Mouse (Mus musculus): ENCODE data around the gene Gpr87. TPM values are rescaled to one million over a fixed set of nuclear protein-coding genes. Genes with fewer than 3 reads are reported as not detected.

The Gpr87 gene
- polyA plus RNA-seq, 1 experiment from 2014 or later = not detected

- Histone ChIP-seq H3K4me3 (ENCODE audit: low read depth, low read length) (no peak overlapping the region), H3K9me3 (replicated peaks; ENCODE audit: control insufficient read depth, low read length) (no peaks in the 10 kb centered on the region), H3K27me3 (replicated peaks; ENCODE audit: control insufficient read depth, insufficient read depth, low read length) (no peaks in the 10 kb centered on the region), H3K27ac (ENCODE audit: low read depth, low read length) (no peak overlapping the region), H3K4me1 (ENCODE audit: control insufficient read depth, insufficient read depth, low read length) (no peaks in the 10 kb centered on the region), H3K4me2 (ENCODE audit: low read length) (no peak overlapping the region), H3K9ac (ENCODE audit: low read length) (no peak overlapping the region), H3K36me3 (ENCODE audit: control insufficient read depth, insufficient read depth, low read length) (no peaks in the 10 kb centered on the region)
- DNase-seq (ENCODE audit: low spot score) (peak; percentile 67), ATAC-seq (peak; percentile 79)
- 46% methylated on average over 5 of the region's 5 CpGs for WGBS
Measured at GRCm38 (mm10) chr3:59175234-59175633, 19.7 kb downstream of the Gpr87 start.

- H3K36me3 ChIP-seq (ENCODE audit: control insufficient read depth, insufficient read depth, low read length) = no peaks in the 10 kb centered on the region
- no peaks in the 10 kb centered on the region for H3K9me3 ChIP-seq (replicated peaks; ENCODE audit: control insufficient read depth, low read length)
- H3K4me3 ChIP-seq (ENCODE audit: low read depth, low read length) = no peak overlapping the region
- no peaks in the 10 kb centered on the region for H3K27me3 ChIP-seq (replicated peaks; ENCODE audit: control insufficient read depth, insufficient read depth, low read length)
- DNase-seq (ENCODE audit: low spot score) (no peak), ATAC-seq (no peak)
- H3K27ac ChIP-seq (ENCODE audit: low read depth, low read length) = no peak overlapping the region
- no peak overlapping the region for H3K4me2 ChIP-seq (ENCODE audit: low read length)
- 88% methylated on average over 6 of the region's 6 CpGs for WGBS
- H3K9ac ChIP-seq (ENCODE audit: low read length) = no peak overlapping the region
- no peaks in the 10 kb centered on the region for H3K4me1 ChIP-seq (ENCODE audit: control insufficient read depth, insufficient read depth, low read length)
Measured at GRCm38 (mm10) chr3:59174426-59175154, 20.3 kb downstream of the Gpr87 start.

- H3K4me3 ChIP-seq (ENCODE audit: low read depth, low read length) = no peak overlapping the region
- H3K9ac ChIP-seq (ENCODE audit: low read length) = no peak overlapping the region
- DNase-seq (ENCODE audit: low spot score) = no peak
- WGBS = 67% methylated on average over 2 of the region's 2 CpGs
- ATAC-seq = no peak
- H3K27me3 ChIP-seq (replicated peaks; ENCODE audit: control insufficient read depth, insufficient read depth, low read length) = no peaks in the 10 kb centered on the region
- H3K4me2 ChIP-seq (ENCODE audit: low read length) = no peak overlapping the region
- H3K27ac ChIP-seq (ENCODE audit: low read depth, low read length) = no peak overlapping the region
- H3K36me3 ChIP-seq (ENCODE audit: control insufficient read depth, insufficient read depth, low read length) = no peaks in the 10 kb centered on the region
- no peaks in the 10 kb centered on the region for H3K9me3 ChIP-seq (replicated peaks; ENCODE audit: control insufficient read depth, low read length)
- no peaks in the 10 kb centered on the region for H3K4me1 ChIP-seq (ENCODE audit: control insufficient read depth, insufficient read depth, low read length)
Measured at GRCm38 (mm10) chr3:59169921-59170627, 24.8 kb downstream of the Gpr87 start.

GRCm38 (mm10) chr3:59169215-59169614 is 25.7 kb downstream of the Gpr87 start:
- no peak for ATAC-seq
- 82% methylated on average over 4 of the region's 4 CpGs for WGBS

GRCm38 (mm10) chr3:59168476-59168875 is 26.4 kb downstream of the Gpr87 start:
- no peak overlapping the region for H3K4me2 ChIP-seq (ENCODE audit: low read length)
- H3K27ac ChIP-seq (ENCODE audit: low read depth, low read length) = no peak overlapping the region
- H3K36me3 ChIP-seq (ENCODE audit: control insufficient read depth, insufficient read depth, low read length) = no peaks in the 10 kb centered on the region
- DNase-seq (ENCODE audit: low spot score) = no peak
- no peaks in the 10 kb centered on the region for H3K27me3 ChIP-seq (replicated peaks; ENCODE audit: control insufficient read depth, insufficient read depth, low read length)
- ATAC-seq = no peak
- no peak overlapping the region for H3K4me3 ChIP-seq (ENCODE audit: low read depth, low read length)
- no peaks in the 10 kb centered on the region for H3K4me1 ChIP-seq (ENCODE audit: control insufficient read depth, insufficient read depth, low read length)
- no peak overlapping the region for H3K9ac ChIP-seq (ENCODE audit: low read length)
- WGBS = 89% methylated on average over 6 of the region's 6 CpGs
- no peaks in the 10 kb centered on the region for H3K9me3 ChIP-seq (replicated peaks; ENCODE audit: control insufficient read depth, low read length)

More at GRCm38 (mm10) chr3:59169215-59169614, 25.7 kb downstream of the Gpr87 start:
- H3K9me3 ChIP-seq (replicated peaks; ENCODE audit: control insufficient read depth, low read length) = no peaks in the 10 kb centered on the region
- no peaks in the 10 kb centered on the region for H3K4me1 ChIP-seq (ENCODE audit: control insufficient read depth, insufficient read depth, low read length)
- no peaks in the 10 kb centered on the region for H3K36me3 ChIP-seq (ENCODE audit: control insufficient read depth, insufficient read depth, low read length)
- H3K27ac ChIP-seq (ENCODE audit: low read depth, low read length) = no peak overlapping the region
- H3K4me2 ChIP-seq (ENCODE audit: low read length) = no peak overlapping the region
- H3K27me3 ChIP-seq (replicated peaks; ENCODE audit: control insufficient read depth, insufficient read depth, low read length) = no peaks in the 10 kb centered on the region
- no peak for DNase-seq (ENCODE audit: low spot score)
- no peak overlapping the region for H3K9ac ChIP-seq (ENCODE audit: low read length)
- no peak overlapping the region for H3K4me3 ChIP-seq (ENCODE audit: low read depth, low read length)

GRCm38 (mm10) chr3:59167417-59168054 is 27.4 kb downstream of the Gpr87 start:
- no peak for DNase-seq (ENCODE audit: low spot score)
- no peaks in the 10 kb centered on the region for H3K4me1 ChIP-seq (ENCODE audit: control insufficient read depth, insufficient read depth, low read length)
- H3K27me3 ChIP-seq (replicated peaks; ENCODE audit: control insufficient read depth, insufficient read depth, low read length) = no peaks in the 10 kb centered on the region
- 86% methylated on average over 2 of the region's 2 CpGs for WGBS
- ATAC-seq = no peak
- H3K4me2 ChIP-seq (ENCODE audit: low read length) = no peak overlapping the region
- no peaks in the 10 kb centered on the region for H3K9me3 ChIP-seq (replicated peaks; ENCODE audit: control insufficient read depth, low read length)
- no peak overlapping the region for H3K4me3 ChIP-seq (ENCODE audit: low read depth, low read length)
- no peak overlapping the region for H3K27ac ChIP-seq (ENCODE audit: low read depth, low read length)
- no peak overlapping the region for H3K9ac ChIP-seq (ENCODE audit: low read length)
- H3K36me3 ChIP-seq (ENCODE audit: control insufficient read depth, insufficient read depth, low read length) = no peaks in the 10 kb centered on the region

- Histone ChIP-seq H3K4me1 (ENCODE audit: control insufficient read depth, insufficient read depth, low read length) (no peaks in the 10 kb centered on the region), H3K9me3 (replicated peaks; ENCODE audit: control insufficient read depth, low read length) (no peaks in the 10 kb centered on the region), H3K4me3 (ENCODE audit: low read depth, low read length) (no peak overlapping the region), H3K36me3 (ENCODE audit: control insufficient read depth, insufficient read depth, low read length) (no peaks in the 10 kb centered on the region), H3K9ac (ENCODE audit: low read length) (no peak overlapping the region), H3K27me3 (replicated peaks; ENCODE audit: control insufficient read depth, insufficient read depth, low read length) (no peaks in the 10 kb centered on the region), H3K4me2 (ENCODE audit: low read length) (no peak overlapping the region), H3K27ac (ENCODE audit: low read depth, low read length) (no peak overlapping the region)
- DNase-seq (ENCODE audit: low spot score) (no peak), ATAC-seq (no peak)
- 91% methylated on average over 1 of the region's 1 CpGs for WGBS
Measured at GRCm38 (mm10) chr3:59160465-59160864, 34.4 kb downstream of the Gpr87 start.

GRCm38 (mm10) chr3:59157048-59157447 is 37.9 kb downstream of the Gpr87 start:
- WGBS = 95% methylated on average over 5 of the region's 5 CpGs
- no peak for ATAC-seq

GRCm38 (mm10) chr3:59155404-59155803 is 39.5 kb downstream of the Gpr87 start:
- no peaks in the 10 kb centered on the region for H3K4me1 ChIP-seq (ENCODE audit: control insufficient read depth, insufficient read depth, low read length)
- no peaks in the 10 kb centered on the region for H3K27me3 ChIP-seq (replicated peaks; ENCODE audit: control insufficient read depth, insufficient read depth, low read length)
- no peak overlapping the region for H3K4me2 ChIP-seq (ENCODE audit: low read length)
- ATAC-seq (no peak), DNase-seq (ENCODE audit: low spot score) (no peak)
- H3K4me3 ChIP-seq (ENCODE audit: low read depth, low read length) = no peak overlapping the region
- no peaks in the 10 kb centered on the region for H3K9me3 ChIP-seq (replicated peaks; ENCODE audit: control insufficient read depth, low read length)
- H3K36me3 ChIP-seq (ENCODE audit: control insufficient read depth, insufficient read depth, low read length) = no peaks in the 10 kb centered on the region
- no peak overlapping the region for H3K27ac ChIP-seq (ENCODE audit: low read depth, low read length)
- H3K9ac ChIP-seq (ENCODE audit: low read length) = no peak overlapping the region
- WGBS = 92% methylated on average over 6 of the region's 6 CpGs

More at GRCm38 (mm10) chr3:59157048-59157447, 37.9 kb downstream of the Gpr87 start:
- Histone ChIP-seq H3K4me1 (ENCODE audit: control insufficient read depth, insufficient read depth, low read length) (no peaks in the 10 kb centered on the region), H3K9ac (ENCODE audit: low read length) (no peak overlapping the region), H3K27ac (ENCODE audit: low read depth, low read length) (no peak overlapping the region), H3K4me2 (ENCODE audit: low read length) (no peak overlapping the region), H3K9me3 (replicated peaks; ENCODE audit: control insufficient read depth, low read length) (no peaks in the 10 kb centered on the region), H3K27me3 (replicated peaks; ENCODE audit: control insufficient read depth, insufficient read depth, low read length) (no peaks in the 10 kb centered on the region), H3K4me3 (ENCODE audit: low read depth, low read length) (no peak overlapping the region), H3K36me3 (ENCODE audit: control insufficient read depth, insufficient read depth, low read length) (no peaks in the 10 kb centered on the region)
- DNase-seq (ENCODE audit: low spot score) = no peak

Measured in forebrain, embryonic 14.5 days (tissue).